Mouse (Mus musculus) megakaryocyte, embryonic 14.5 days (primary cell): Measurements from ENCODE around the gene Col20a1.

Source experiments
- FLI1 ChIP-seq: IDR thresholded peaks from 2 replicates; pipeline ENCODE4 v1.6.1; 2012; ENCODE audit warnings: low read length, inconsistent platforms, mixed read lengths
- GATA1 ChIP-seq: IDR thresholded peaks from 3 replicates; pipeline ENCODE4 v1.6.1; 2012; ENCODE audit warnings: mixed read lengths, low read length, inconsistent platforms, borderline replicate concordance

DNA sequence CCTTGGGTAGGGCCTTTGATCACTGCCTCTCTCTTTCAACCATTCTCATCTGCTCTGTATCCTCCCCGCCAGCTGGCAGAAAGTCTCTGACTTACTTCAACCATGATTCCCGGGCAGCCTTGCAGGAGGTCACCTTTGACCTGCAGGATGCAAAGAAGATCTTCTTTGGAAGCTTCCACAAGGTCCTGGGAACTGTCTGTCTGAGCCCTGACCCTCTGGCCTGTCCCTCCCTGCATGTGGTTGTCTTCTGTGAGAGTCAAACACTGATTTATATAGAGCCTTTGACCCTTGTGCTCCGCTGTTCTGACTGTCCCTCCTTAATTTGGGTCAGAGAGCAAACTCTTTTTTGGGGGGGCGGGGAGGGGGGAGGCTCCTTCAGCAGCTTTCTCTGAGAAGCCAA lies 20.7 kb downstream of the Col20a1 start:
- TF ChIP-seq GATA1 (no peak), FLI1 (no peak)
